Mouse (Mus musculus) liver, adult 2 months (tissue): ENCODE measurements at regions not wholly inside any gene's neighbourhood (a gene's known extent, or its start where the extent isn't known, plus 50 kb on each side); places are given as distances from the start of the nearest gene placed in this dataset.

Experiments used
- DNase-seq: peaks from one replicate; pipeline ENCODE4 v3.0.0-alpha.2; 2011; ENCODE audit warnings: low read depth, low spot score; ENCODE audit errors: extremely low read depth
- H3K27ac ChIP-seq: fragments of 200-500 bp; replicated peaks from 2 replicates; pipeline ENCODE4 v1.5.1; 2012; ENCODE audit warnings: low read depth, mild to moderate bottlenecking, control low read depth, inconsistent platforms, low read length; ENCODE audit not compliant: insufficient read depth
- H3K27me3 ChIP-seq: fragments of 200-500 bp; 2 replicates; pipeline ENCODE4 v1.6.1; 2012; ENCODE audit warnings: mild to moderate bottlenecking, moderate library complexity, low read length, inconsistent platforms; ENCODE audit not compliant: control insufficient read depth, insufficient read depth
- H3K36me3 ChIP-seq: fragments of 200-500 bp; 2 replicates; pipeline ENCODE4 v1.6.1; 2012; ENCODE audit warnings: low read length, inconsistent platforms; ENCODE audit not compliant: control insufficient read depth, insufficient read depth
- H3K4me1 ChIP-seq: fragments of 200-500 bp; 2 replicates; pipeline ENCODE4 v1.6.1; 2011; ENCODE audit warnings: low read length; ENCODE audit not compliant: control insufficient read depth, insufficient read depth
- H3K4me3 ChIP-seq: fragments of 200-500 bp; 2 replicates; pipeline ENCODE4 v1.5.1; 2011; ENCODE audit warnings: low read depth, mild to moderate bottlenecking, control low read depth, low read length, moderate library complexity; ENCODE audit not compliant: insufficient read depth
- H3K79me2 ChIP-seq: fragments of 200-500 bp; 2 replicates; pipeline ENCODE4 v1.6.1; 2012; ENCODE audit warnings: inconsistent platforms, mild to moderate bottlenecking, low read length, moderate library complexity; ENCODE audit not compliant: control insufficient read depth, insufficient read depth
- H3K9ac ChIP-seq: fragments of 200-500 bp; 2 replicates; pipeline ENCODE4 v1.6.1; 2012; ENCODE audit warnings: low read depth, mild to moderate bottlenecking, control low read depth, inconsistent platforms, low read length
- CTCF ChIP-seq: fragments of 200-500 bp; IDR thresholded peaks from 2 replicates; pipeline ENCODE4 v1.5.1; 2011; ENCODE audit warnings: low read depth, low read length, control low read depth
- POLR2A ChIP-seq: fragments of 200-500 bp; IDR thresholded peaks from 2 replicates; pipeline ENCODE4 v1.6.1; 2011; ENCODE audit warnings: low read length, control low read depth; ENCODE audit not compliant: insufficient read depth; ENCODE audit errors: extremely low read depth
- WGBS: fragments of 180-500 bp; shearing (Covaris S2); methylation state at CpG from one replicate; pipeline ENCODE4 v1.1.7; 2018; 5-methylcytosine and 5-hydroxymethylcytosine counted together

GRCm38 (mm10) chr10:109561638-109562037 is 550.9 kb upstream of the Syt1 start:
- no peak for DNase-seq
- TF ChIP-seq POLR2A = no peak
- TF ChIP-seq CTCF = no peak
- H3K4me3 ChIP-seq = no peak overlapping the region
- no peaks in the 10 kb centered on the region for H3K27me3 ChIP-seq
- H3K9ac ChIP-seq = no peak overlapping the region
- no peaks in the 10 kb centered on the region for H3K79me2 ChIP-seq
- WGBS = 74% methylated on average over 2 of the region's 2 CpGs
- H3K4me1 ChIP-seq = no peaks in the 10 kb centered on the region
- no peaks in the 10 kb centered on the region for H3K36me3 ChIP-seq
- no peak overlapping the region for H3K27ac ChIP-seq

- Histone ChIP-seq H3K4me3 (no peak overlapping the region), H3K27me3 (no peaks in the 10 kb centered on the region), H3K79me2 (no peaks in the 10 kb centered on the region), H3K27ac (no peak overlapping the region), H3K4me1 (no peaks in the 10 kb centered on the region), H3K9ac (no peak overlapping the region), H3K36me3 (no peaks in the 10 kb centered on the region)
- TF ChIP-seq CTCF (no peak), POLR2A (no peak)
- peak; percentile 40 for DNase-seq
- WGBS = 6% methylated on average over 1 of the region's 1 CpGs
Measured at GRCm38 (mm10) chr10:109561094-109561493, 550.3 kb upstream of the Syt1 start.

GRCm38 (mm10) chr10:109543301-109543700 is 532.5 kb upstream of the Syt1 start:
- no peak overlapping the region for H3K27ac ChIP-seq
- no peak overlapping the region for H3K4me3 ChIP-seq
- H3K27me3 ChIP-seq = no peaks in the 10 kb centered on the region
- no peak for DNase-seq
- no peaks in the 10 kb centered on the region for H3K36me3 ChIP-seq
- no peaks in the 10 kb centered on the region for H3K4me1 ChIP-seq
- H3K79me2 ChIP-seq = no peaks in the 10 kb centered on the region
- H3K9ac ChIP-seq = no peak overlapping the region
- TF ChIP-seq CTCF (no peak), POLR2A (no peak)
- 88% methylated on average over 1 of the region's 1 CpGs for WGBS

GRCm38 (mm10) chr10:109540229-109540628 is 529.4 kb upstream of the Syt1 start:
- WGBS = 89% methylated on average over 2 of the region's 2 CpGs
- H3K27ac ChIP-seq = no peak overlapping the region
- H3K9ac ChIP-seq = no peak overlapping the region
- H3K4me3 ChIP-seq = no peak overlapping the region
- H3K27me3 ChIP-seq = no peaks in the 10 kb centered on the region
- TF ChIP-seq CTCF = no peak
- no peak for TF ChIP-seq POLR2A
- no peak for DNase-seq
- H3K36me3 ChIP-seq = no peaks in the 10 kb centered on the region
- no peaks in the 10 kb centered on the region for H3K4me1 ChIP-seq
- no peaks in the 10 kb centered on the region for H3K79me2 ChIP-seq

GRCm38 (mm10) chr10:109528096-109528495 is 517.3 kb upstream of the Syt1 start:
- Histone ChIP-seq H3K4me3 (no peak overlapping the region), H3K9ac (no peak overlapping the region), H3K27me3 (no peaks in the 10 kb centered on the region), H3K79me2 (no peaks in the 10 kb centered on the region), H3K27ac (no peak overlapping the region), H3K4me1 (no peaks in the 10 kb centered on the region), H3K36me3 (no peaks in the 10 kb centered on the region)
- 82% methylated on average over 2 of the region's 2 CpGs for WGBS
- DNase-seq = no peak
- TF ChIP-seq POLR2A (no peak), CTCF (no peak)

- Histone ChIP-seq H3K79me2 (no peaks in the 10 kb centered on the region), H3K4me1 (peaks cover 3% of the 10 kb centered on the region), H3K9ac (no peak overlapping the region), H3K36me3 (no peaks in the 10 kb centered on the region), H3K4me3 (no peak overlapping the region), H3K27ac (no peak overlapping the region), H3K27me3 (no peaks in the 10 kb centered on the region)
- DNase-seq = no peak
- no peak for TF ChIP-seq POLR2A
- TF ChIP-seq CTCF = no peak
- WGBS = 46% methylated on average over 2 of the region's 2 CpGs
Measured at GRCm38 (mm10) chr10:109521681-109522080, 510.9 kb upstream of the Syt1 start.
